Mouse (Mus musculus) left cerebral cortex, postnatal 4 days (tissue): ENCODE results near the gene Hoxb8. TPM values are rescaled to one million over a fixed set of nuclear protein-coding genes. Genes with fewer than 3 reads are reported as not detected.

ENCODE experiments used
- DNase-seq: peaks from one replicate; pipeline ENCODE4 v3.0.0-alpha.2; 2022
- intact Hi-C: fragments of 180-260 bp; cut with DNase I; formaldehyde crosslinking; loops from one replicate; pipeline ENCODE4 v1.15.1; 2025
- total RNA-seq, 2 experiments: library from RNA; stranded (reverse); gene quantifications; 2 replicates each; pipeline ENCODE4 v1.2.3; 2021

Gene Hoxb8
- not detected for total RNA-seq

- intact Hi-C loops = loop anchor here (5.0 kb wide), 1 partner anchor 495 kb away; the partner anchor contains the start of gene Snx11
- no peak for DNase-seq
These were observed at the start of gene Hoxb8 for GRCm38 (mm10) chr11:96281855-96282570. Hoxb8 (plus strand) TSS chr11:96281905.

GRCm38 (mm10) chr11:96234906-96235305 lies 46.8 kb upstream of the Hoxb8 start:
- intact Hi-C loops = loop anchor here (5.0 kb wide), 1 partner anchor 88 kb away; no protein-coding TSS in a partner anchor
- DNase-seq = peak; percentile 28

- intact Hi-C loops = no loop called here
These were observed 41.5 kb upstream of the Hoxb8 start for GRCm38 (mm10) chr11:96240211-96240610.

GRCm38 (mm10) chr11:96250901-96251300 lies 30.8 kb upstream of the Hoxb8 start:
- no peak for DNase-seq
- intact Hi-C loops = no loop called here

More at GRCm38 (mm10) chr11:96240211-96240610, 41.5 kb upstream of the Hoxb8 start:
- DNase-seq = peak; percentile 47

GRCm38 (mm10) chr11:96251480-96252031 lies 30.1 kb upstream of the Hoxb8 start:
- intact Hi-C loops = no loop called here
- DNase-seq = no peak

GRCm38 (mm10) chr11:96252541-96253120 lies 29.1 kb upstream of the Hoxb8 start:
- no peak for DNase-seq
- intact Hi-C loops = no loop called here

- no peak for DNase-seq
- intact Hi-C loops = no loop called here
These were observed 27.5 kb upstream of the Hoxb8 start for GRCm38 (mm10) chr11:96254221-96254620.

- DNase-seq = no peak
- intact Hi-C loops = no loop called here
These were observed 26.4 kb upstream of the Hoxb8 start for GRCm38 (mm10) chr11:96255111-96255995.

- DNase-seq = no peak
- intact Hi-C loops = no loop called here
These were observed 25.7 kb upstream of the Hoxb8 start for GRCm38 (mm10) chr11:96255996-96256445.

GRCm38 (mm10) chr11:96257141-96257540 lies 24.6 kb upstream of the Hoxb8 start:
- intact Hi-C loops = no loop called here
- no peak for DNase-seq

- DNase-seq = no peak
- intact Hi-C loops = no loop called here
These were observed 22.7 kb upstream of the Hoxb8 start for GRCm38 (mm10) chr11:96259038-96259437.

- no peak for DNase-seq
- intact Hi-C loops = no loop called here
These were observed 22.2 kb upstream of the Hoxb8 start for GRCm38 (mm10) chr11:96259511-96259910.

- DNase-seq = no peak
- intact Hi-C loops = no loop called here
These were observed 21.3 kb upstream of the Hoxb8 start for GRCm38 (mm10) chr11:96260310-96260970.

- peak; percentile 74 for DNase-seq
- intact Hi-C loops = no loop called here
These were observed 20.3 kb upstream of the Hoxb8 start for GRCm38 (mm10) chr11:96261323-96261890.

- intact Hi-C loops = no loop called here
- DNase-seq = no peak
These were observed 19.4 kb upstream of the Hoxb8 start for GRCm38 (mm10) chr11:96262262-96262830.

GRCm38 (mm10) chr11:96263636-96264389 lies 17.9 kb upstream of the Hoxb8 start:
- intact Hi-C loops = no loop called here
- DNase-seq = no peak

- no peak for DNase-seq
- intact Hi-C loops = no loop called here
These were observed 17.2 kb upstream of the Hoxb8 start for GRCm38 (mm10) chr11:96264390-96265020.

GRCm38 (mm10) chr11:96265954-96266353 lies 15.8 kb upstream of the Hoxb8 start:
- no peak for DNase-seq
- intact Hi-C loops = no loop called here
